Mouse (Mus musculus) liver, adult 2 months (tissue): ENCODE measurements around the gene Fzd4.

Experiments used
- CTCF ChIP-seq: fragments of 200-500 bp; IDR thresholded peaks from 2 replicates; pipeline ENCODE4 v1.5.1; 2011; ENCODE audit warnings: low read depth, low read length, control low read depth
- POLR2A ChIP-seq: fragments of 200-500 bp; IDR thresholded peaks from 2 replicates; pipeline ENCODE4 v1.6.1; 2011; ENCODE audit warnings: low read length, control low read depth; ENCODE audit not compliant: insufficient read depth; ENCODE audit errors: extremely low read depth

DNA sequence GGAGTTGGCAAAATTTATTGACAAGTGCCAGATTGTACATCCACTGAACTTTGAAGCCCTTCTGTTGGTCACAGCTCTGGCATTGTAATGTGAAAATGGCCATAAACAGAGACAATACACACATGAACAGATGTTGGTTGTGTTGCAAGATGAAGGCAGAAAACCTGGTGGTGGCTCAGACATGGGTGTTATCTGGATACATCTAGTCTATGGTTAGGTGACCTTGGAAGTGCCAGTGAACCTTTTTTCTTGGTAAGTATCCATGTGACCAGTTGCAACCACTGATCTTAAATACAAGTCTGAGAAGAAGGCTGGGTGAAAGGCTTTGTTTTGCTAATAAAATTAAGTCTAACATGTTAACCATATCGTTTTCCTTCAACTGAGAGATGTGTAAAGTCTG, 34.1 kb upstream of the Fzd4 start:
- TF ChIP-seq CTCF, result no peak
- no peak for TF ChIP-seq POLR2A
